Mouse (Mus musculus) erythroid progenitor cell, adult 5-6 weeks (primary cell): ENCODE data around the gene Slc35e3. TPM values are rescaled to one million over a fixed set of nuclear protein-coding genes. Genes with fewer than 3 reads are reported as not detected.

Source experiments
- ATAC-seq: replicated peaks from 2 replicates; pipeline ENCODE4 v1.8.0; 2016; ENCODE audit warnings: moderate number of reproducible peaks, mild to moderate bottlenecking, moderate TSS enrichment, inconsistent platforms; ENCODE audit not compliant: poor library complexity, low FRiP score, severe bottlenecking
- total RNA-seq, 2 experiments: library from RNA; stranded (forward) in 1 of 2; stranded (reverse) in 1 of 2; fragments of 150-400 nt in 1 of 2; fragments of 186-747, 209-891 nt in 1 of 2; gene quantifications; 2 replicates each; pipeline versions ENCODE4 v1.2.3 to v1.2.4; 2015 to 2017; ENCODE audit warnings: low replicate concordance in 2 of 2

Gene Slc35e3
- total RNA-seq, 2 experiments from 2014 or later: not detected

DNA sequence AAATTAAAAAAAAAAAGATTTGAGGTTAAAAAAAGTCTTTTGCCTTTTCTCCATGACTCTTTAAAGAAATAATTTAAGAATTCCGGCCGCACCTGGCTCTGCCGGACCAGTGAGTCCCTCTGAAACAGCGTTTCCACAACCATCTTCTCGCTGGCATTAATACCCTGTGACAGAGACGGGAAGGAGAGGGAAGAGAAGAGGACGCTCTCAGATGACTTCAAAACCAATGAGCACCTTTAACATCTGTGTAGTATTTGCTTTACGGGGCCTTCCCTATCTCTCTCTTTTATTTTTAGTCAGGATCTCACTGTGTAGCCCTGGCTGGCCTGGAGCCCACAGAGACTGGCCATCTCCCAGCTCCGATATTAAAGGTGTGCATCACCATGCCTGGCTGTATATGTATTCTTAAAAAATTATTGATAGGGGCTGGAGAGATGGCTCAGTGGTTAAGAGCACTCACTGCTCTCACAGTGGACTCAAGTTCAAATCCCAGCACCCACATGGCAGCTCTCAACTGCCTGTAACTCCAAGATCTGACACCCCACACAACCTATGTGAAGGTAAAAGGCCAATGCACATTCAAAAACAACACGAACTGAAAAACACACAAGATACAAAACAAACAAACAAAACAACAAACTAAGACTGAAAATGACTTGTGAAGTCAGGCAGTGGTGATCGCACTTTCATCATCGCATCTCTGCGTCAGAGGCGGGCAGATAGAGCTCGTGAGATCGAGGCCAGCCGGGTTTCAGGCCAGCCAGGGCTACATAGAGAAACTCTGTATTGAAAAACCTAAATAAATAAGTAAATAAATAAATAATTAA, 31.5 kb upstream of the Slc35e3 start:
- ATAC-seq: no peak

DNA sequence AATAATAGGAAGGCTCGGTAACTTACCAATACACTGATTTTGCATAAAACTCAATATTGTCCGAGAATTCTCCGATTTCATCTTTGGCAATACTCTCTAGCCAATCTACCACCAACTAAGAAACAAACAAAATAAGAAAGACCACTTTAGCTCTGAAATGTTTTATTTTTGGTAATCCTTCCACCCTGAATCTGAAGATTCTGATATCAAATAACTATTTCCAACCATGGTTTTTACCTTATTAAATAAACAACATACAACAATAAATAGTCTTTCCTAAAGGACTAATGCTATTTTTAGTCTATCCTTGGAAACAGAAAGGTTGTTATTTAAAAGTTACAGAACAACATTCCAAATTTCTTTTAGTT, 30.9 kb upstream of the Slc35e3 start:
- no peak for ATAC-seq

DNA sequence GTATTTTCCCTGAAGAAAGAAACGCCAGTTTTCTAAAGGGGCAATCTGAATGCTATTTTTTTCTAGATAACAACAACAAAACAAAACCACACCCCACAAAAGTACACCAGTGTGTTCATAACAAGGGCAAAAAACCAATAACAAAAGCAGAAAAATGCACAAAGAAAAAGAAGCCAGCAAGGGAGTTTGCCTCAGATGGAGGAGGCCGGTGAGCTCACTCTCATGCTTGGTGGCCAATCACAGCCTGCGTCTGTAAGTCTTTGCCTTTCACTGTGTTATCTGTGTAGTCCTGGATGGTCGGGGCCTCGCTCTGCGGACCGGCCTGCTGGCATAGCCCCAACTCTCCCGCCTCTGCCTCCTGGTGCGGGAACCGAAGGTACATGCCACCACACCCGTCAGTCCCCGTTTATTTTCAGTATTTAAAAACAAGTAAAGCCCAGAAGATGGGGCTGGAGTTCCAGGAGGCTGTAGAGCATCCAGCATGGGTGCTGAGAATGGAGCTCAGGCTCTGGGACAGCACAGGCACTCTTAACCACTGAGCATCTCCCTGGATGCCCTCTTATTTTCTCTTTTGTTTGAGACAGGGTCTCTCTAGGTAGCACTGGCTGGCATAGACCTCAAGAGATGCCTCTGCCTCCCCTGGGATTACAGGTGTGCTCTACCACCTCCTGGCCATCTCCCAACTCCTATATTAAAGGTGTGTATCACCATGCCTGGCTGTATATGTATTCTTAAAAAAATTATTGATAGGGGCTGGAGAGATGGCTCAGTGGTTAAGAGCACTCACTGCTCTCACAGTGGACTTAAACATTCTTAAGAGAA, 30.3 kb upstream of the Slc35e3 start:
- ATAC-seq: no peak

DNA sequence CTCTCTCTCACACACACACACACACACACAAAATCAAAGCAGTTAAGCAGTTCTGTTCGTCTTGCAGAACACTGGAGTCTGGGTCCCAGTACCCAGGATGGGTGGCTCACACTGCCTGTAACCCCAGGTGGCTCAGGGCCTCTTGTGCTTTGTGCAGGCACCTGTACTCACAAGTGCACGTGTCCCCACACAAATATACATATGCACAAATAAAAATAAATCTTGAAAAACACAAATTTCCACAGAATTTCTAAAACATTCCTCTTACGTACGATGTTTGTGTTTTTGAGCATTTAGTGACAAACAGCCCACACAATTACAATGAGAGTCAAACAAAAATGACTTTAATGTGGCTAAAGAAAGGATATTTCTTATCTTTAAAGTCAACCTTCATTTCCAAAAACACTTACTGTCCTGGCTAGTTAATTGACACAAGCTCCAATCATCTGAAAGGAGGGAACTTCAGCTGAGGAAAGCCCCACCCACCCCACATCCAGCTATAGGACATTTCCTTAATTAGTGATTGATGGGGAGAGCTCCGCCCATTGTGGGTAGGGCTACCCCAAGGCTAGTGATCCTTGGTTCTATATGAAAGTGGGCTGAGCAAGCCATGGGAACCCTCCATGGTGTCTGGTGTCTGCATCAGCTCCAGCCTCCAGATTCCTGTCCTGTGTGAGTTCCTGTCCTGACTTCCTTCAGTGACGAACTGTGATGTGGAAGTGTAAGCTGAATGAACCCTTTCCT, 29.4 kb upstream of the Slc35e3 start:
- no peak for ATAC-seq

DNA sequence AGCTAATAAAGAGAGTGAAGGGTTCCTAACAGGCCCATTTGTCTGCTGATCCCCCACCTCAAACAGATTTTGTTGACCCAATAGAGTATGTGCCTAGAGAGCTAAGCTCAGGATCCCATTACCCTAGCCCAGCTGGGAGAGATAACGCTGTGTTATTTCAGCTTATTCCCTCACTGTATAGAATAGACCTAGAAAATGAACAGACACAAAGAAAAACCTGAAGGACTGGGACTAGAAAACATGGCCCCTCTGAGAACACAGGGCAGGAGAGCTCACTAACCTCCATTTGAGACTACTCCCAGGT, 28.6 kb upstream of the Slc35e3 start:
- ATAC-seq: no peak

DNA sequence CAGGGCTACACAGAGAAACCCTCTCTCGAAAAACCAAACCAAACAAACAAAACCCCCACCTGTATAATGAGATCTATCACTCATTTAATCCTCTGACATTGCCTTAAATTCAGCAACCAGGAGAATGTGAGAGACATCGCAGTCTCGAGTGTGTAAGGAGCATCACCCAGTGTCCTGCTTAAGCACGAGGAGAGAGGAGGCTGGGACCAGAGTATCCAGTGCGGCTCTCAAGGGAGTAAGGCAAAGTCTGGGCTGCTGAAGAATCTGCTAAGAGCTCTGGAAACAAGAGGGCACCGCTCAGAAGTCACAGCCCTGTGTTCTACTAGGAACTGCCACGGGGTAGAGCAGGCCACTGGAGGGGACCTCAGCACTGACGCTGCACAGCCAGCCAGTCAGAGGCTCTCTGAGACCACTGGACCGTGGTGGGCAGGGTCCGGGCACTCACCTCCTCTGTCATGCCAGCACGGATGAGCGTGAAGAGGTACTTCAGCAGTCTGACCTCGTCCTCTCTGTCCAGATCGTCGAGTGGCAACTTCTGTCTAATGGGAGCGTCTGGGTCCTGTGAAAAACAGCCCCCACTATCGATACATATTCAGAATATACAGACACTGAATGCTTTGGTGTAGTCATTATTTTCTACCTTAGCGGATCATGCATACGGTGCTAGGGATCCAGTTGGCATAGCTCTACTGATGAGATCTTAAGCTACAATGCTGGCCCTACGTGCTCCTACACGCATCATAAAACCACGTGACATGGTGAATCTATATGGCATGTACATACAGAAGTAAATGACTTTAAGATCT, 28.0 kb upstream of the Slc35e3 start:
- no peak for ATAC-seq

DNA sequence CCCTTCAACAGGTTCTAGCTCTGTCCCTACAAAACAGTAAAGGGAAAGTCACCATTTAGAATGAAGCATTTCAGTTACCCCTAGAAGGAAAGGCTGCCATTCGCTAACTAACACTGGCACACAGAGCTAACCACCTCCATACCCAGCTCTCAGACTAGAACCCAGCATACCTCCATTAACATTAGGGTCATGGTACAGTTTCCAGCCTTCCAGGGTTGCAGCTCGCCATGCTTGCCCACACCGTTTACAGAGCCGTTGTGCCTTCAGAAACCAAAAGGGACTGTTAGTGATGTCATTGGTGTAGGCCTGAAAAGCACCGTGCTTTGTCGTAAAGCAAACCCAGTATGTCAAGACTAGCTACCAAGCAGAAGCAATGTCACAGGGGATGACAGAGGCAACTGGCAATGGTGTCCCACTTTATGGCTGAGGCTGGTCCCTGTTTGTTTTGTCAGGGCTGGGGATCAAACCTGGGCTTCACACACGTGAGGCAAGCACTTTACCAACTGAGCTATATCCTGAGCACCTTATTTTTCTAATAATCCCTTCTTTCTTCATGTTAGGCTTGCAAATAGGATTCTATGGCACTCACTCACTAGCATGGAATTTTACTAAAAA, 27.0 kb upstream of the Slc35e3 start:
- no peak for ATAC-seq

DNA sequence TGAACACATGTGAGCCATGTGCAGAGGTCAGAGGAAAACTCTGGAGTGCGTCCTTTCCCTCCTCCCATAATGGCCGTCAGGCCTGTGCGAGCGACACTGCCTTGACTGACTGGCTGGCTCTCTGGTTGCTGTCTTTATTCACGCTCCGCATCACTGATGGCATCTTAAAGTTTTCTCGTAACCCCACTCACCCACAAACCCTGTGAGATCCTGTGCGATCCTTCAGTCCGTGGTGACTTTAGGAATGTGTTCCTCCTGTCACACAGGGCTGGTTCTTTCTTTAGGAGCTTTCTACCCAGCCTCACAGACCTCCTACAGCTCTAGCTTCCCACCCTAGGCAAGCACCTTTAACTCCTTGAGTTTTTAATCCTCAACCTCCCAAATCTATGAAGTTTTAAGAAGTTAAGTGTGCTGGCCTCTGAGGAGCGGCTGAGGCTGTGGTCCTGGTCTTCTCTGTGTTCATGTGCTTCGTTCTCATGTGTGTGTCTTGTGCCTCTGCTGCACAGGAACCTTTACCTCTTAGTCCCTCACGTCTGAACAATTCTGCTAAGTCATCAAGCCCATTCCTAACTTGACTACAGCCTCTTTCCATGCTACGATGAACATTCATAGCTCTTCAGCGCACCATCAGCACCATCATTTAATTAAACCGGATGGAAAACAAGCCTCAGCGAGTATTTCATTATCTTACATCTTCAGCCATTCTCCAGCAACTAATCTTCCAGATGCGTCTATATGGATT, 26.4 kb upstream of the Slc35e3 start:
- no peak for ATAC-seq

DNA sequence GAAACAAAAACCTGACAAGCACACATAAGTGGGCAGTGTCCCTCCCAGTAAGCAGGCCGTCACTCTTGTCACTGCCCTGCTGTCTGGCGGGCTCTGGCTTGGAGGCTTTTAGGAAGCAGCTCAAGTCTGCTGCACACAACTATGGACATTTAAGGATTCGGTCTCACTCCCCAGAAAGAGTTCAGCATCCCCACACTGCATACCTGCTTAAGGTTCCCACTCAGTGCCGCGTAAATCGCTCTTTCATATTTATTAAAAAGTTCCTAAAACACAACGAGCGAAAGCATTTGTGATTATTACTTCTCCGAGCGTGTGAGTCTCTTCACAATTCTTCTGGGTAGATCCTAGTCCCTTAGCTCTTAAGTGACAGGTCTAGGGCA, 25.0 kb upstream of the Slc35e3 start:
- no peak for ATAC-seq

DNA sequence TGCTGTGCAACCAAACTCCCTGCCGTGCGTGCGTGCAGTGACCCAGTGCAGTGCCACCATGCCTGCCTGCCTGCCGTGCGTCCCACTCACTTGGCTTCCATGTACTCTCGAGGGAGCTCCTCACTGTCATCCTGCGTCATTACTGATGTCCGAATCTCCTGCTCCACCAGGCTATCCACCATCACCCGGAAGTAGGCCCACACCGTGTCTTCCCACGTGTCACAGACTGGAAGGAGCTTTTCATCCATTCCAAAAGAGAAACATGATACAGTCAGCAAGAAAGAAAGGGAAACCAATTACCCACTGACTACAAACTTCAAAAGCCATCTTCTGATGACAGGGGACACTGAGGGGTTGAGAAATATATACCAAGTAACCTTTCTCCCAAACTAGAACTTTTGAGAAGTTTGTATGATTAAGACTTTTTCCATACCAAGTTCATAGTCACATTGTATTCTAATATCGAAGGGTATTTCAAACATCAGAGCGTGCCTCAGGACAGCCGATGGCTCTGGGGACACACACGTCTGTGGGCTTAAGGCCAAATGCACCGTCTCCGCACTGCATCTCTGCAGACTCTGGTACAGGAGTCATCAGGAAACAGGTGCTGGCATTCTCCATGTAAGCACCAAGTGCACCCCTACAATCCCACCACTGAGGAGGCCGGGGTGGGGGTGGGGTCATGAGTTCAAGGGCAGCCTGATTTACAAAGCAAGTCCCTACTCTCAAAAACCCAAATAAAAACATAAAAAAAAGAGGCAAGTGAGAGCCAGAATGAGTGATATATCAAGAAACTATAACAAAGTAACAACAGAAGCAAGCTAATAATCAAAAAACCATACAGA, 24.3 kb upstream of the Slc35e3 start:
- no peak for ATAC-seq

DNA sequence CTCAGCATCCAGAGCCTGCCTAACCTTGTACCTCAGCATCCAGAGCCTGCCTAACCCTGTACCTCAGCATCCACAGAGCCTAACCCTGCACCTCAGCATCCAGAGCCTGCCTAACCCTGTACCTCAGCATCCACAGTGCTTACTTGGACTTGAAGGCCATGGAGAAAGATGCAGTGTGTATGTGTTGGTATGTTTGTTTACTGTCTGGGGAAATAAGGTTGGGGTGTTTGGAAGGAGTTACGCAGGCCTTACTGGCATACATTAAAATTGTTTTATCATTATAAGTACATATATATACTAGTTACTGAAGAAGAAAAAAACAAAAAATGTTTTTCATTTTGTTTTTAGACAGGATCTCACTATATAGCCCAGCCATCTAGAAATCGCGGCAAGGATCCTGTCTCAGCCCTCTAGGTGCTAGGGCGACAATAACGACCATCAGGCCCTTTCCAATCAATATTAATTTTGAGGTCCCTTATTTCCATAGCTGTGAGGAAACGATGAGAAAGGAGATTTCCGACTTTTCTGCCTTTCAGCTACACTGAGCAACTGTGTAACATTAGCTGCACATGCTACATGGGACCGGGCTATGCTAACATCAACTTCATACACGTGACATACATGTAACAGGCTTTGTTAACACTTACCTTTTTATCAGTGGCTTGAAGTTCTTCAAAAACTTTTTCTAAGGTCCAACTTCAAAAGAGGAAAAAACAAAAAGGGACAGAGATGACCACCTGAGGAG, 23.5 kb upstream of the Slc35e3 start:
- ATAC-seq: no peak

DNA sequence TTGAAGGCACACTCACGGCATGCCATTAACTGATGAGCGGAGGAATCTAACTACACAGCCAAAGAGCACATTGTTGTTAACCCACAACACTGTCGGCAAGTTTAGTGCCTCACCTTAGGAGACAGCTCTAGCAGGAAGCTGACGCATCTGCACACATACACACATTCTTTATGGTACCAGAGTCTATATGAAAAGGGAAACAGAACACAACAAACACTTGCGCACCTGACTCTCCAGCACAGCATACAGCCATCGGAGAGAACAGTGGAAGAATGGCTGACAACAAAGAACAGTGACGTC, 21.9 kb upstream of the Slc35e3 start:
- ATAC-seq: no peak

DNA sequence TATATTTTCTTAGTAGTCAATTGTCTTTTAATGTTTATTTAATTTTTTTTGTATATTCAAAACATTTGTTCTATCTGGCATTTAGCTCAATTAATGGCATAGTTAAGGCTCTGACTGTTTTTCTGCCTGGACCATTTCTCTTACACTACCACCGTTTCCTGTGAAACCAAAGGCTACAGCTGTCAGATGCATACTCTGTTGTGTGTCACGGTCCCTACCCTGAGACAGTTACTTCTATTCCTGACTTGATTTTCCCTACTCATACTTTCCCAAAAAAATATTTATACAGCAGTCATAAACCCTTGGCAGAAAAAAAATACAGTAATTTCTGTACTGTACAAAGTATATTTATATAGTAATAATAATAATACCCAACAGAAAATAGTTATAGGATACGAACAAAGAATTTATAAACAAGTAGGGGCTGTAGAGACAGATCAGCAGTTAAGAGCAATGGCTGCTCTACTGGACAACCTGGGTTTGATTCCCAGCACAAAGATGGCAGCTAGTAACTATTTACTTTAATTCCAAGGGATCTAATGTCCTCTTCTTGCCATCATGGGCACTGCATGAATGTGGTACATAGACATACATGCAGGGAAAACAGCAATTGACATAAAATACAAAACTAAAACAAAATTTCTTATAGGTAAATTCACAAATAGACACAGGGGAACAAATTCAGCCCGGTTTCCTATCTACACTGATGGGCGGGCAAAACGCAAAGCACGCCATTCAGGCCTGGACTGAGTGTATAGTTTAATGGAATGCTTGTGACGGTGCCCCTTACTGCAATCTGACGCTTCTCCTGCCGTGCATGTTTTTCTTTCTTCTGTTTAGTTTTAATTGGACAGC, 21.3 kb upstream of the Slc35e3 start:
- no peak for ATAC-seq

DNA sequence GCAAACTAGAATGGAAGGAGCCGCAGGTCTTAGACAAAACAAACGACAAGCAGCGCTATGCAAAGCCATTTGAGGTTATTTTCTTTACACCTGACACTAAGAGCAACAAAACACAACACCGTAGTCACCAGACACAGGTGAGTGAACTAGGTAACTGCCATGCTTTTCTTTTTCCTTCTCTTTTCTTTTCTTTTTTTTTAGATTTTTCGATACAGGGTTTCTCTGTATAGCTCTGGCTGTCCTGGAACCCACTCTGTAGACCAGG, 20.7 kb upstream of the Slc35e3 start:
- no peak for ATAC-seq

DNA sequence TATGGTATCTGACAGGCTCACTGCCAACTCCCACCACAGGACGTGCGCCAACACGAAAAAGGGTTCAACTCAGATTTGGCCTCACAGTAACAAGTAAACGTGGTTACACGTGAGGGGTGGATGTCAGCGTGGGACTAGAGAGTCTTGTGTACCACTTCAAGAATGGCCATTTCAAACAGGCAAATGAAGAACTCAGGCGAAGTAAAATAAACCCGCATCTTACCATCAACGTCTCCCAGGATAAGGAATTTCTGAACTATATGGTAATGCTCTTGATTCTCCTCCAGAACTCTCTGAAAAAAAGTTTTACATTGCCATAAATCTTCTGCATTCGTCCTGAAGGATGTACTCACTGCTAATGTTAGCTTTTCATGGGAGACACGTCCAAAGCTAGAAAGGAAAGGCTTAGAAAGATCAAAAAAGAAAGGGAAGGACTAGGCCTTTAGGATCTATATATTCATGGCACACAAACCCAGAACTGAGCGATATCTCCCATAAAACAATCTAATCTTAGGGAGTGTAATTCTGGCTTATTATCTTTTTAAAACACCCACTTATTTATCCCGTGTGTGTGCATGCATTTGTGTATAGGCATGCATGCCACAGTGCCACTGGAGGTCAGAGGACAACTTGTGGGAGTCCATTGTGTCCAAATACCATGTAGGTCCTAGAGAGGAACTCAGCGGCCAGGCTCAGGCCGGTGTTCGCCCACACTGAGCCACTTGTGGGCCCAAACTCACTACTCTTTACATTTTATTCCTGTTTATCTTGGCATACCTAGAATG, 20.1 kb upstream of the Slc35e3 start:
- ATAC-seq: no peak
